Mouse (Mus musculus): Measurements from ENCODE around the gene Hist2h2aa1. TPM values are rescaled to one million over a fixed set of nuclear protein-coding genes. Genes with fewer than 3 reads are reported as not detected.

The Hist2h2aa1 gene
- not detected for polyA plus RNA-seq (2015; fragmentation: Illumina TruSeq; extraction: RNeasy Lipid Tissue Mini Kit (QIAGEN cat#74804); ENCODE audit: insufficient read depth, low replicate concordance)

DNA sequence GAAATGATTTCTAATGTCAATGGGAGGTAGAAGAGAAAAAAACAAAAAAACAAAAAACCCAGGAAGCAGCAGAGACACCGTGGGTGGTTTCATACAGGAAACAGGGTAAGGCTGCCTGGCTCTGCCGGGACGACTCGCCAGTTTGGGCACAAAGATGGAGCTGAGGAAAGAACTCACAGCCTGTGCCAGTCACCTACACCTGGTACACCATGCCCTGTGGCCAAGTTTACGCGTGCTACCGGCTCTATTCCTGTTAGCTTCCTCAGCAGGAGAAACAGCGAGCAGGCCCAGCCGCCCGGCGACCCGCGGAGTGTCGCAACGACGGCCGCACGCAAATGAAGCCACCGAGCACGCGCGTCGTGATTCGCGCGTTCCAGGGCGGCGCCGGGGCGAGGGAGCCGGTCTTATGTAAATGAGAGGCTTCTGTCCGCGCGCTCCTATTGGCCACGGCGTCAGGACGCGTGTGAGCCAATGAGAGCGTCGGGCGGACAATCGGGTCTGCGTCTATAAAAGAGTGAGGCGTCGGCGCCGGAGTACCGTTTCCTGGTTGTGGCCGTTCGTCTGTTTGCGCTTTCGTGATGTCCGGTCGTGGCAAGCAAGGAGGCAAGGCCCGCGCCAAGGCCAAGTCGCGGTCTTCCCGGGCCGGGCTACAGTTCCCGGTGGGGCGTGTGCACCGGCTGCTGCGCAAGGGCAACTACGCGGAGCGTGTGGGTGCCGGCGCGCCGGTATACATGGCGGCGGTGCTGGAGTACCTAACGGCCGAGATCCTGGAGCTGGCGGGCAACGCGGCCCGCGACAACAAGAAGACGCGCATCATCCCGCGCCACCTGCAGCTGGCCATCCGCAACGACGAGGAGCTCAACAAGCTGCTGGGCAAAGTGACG, at the start of gene Hist2h2aa1:
TSS of gene Hist2h2aa1 (plus strand) at position 495 of the 884 bp plus-strand sequence.

DNA sequence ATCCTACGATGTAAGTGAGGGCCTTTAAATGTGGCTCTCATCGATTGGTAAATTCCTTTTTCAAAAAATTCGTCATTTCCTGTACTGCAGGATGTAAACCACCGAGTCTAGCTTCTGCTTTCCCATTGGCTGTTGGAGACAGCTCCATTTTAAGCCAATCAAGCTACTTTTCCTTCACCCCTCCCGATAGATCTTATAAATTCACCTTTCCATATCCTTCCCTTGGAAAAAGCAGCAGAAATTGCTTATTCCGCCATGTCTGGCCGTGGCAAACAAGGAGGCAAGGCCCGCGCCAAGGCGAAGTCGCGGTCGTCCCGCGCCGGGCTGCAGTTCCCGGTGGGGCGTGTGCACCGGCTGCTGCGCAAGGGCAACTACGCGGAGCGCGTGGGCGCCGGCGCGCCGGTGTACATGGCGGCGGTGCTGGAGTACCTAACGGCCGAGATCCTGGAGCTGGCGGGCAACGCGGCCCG, 25.6 kb upstream of the Hist2h2aa1 start, which contains the start of the genes Bola1 and Hist2h2ab:
TSS of gene Bola1 (minus strand) at position 49 of the 470 bp plus-strand sequence.
TSS of gene Hist2h2ab (plus strand) at position 205 of the 470 bp plus-strand sequence.

DNA sequence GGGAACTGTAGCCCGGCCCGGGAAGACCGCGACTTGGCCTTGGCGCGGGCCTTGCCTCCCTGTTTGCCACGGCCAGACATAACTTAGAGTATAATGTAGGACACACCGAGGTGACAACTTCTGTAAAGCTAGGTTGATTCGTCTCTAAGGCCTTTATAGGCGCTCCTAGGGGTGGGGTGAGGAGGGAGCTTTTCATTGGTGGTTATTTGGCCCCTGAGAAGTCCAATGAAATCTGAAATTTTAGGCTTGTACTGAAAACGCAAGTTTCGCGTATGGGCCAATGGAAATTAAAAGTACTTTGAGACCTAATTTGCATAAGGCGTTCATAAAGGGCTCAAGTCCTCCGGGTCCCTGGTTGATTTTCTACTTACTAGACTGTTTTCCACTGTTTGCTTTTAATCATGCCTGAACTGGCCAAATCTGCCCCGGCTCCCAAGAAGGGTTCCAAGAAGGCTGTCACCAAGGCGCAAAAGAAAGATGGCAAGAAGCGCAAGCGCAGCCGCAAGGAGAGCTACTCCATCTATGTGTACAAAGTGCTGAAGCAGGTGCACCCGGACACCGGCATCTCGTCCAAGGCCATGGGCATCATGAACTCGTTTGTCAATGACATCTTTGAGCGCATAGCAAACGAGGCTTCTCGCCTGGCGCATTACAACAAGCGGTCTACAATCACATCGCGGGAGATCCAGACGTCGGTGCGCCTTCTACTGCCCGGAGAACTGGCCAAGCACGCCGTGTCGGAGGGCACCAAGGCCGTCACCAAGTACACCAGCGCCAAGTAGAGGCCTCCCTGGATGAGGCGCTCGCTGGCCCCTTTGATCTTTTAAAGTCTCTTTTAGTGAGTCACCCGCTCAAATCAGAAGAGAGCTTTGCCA, 24.3 kb upstream of the Hist2h2aa1 start, which contains the start of the genes Hist2h2ac and Hist2h2be:
TSS of gene Hist2h2ac (minus strand) at position 116 of the 875 bp plus-strand sequence.
TSS of gene Hist2h2be (plus strand) at position 355 of the 875 bp plus-strand sequence.

GRCm38 (mm10) chr3:96238954-96239793, 6.1 kb upstream of the Hist2h2aa1 start, which contains the start of gene Hist2h3c2:
Gene Hist2h3c2 (minus strand): TSS chr3:96239127.

DNA sequence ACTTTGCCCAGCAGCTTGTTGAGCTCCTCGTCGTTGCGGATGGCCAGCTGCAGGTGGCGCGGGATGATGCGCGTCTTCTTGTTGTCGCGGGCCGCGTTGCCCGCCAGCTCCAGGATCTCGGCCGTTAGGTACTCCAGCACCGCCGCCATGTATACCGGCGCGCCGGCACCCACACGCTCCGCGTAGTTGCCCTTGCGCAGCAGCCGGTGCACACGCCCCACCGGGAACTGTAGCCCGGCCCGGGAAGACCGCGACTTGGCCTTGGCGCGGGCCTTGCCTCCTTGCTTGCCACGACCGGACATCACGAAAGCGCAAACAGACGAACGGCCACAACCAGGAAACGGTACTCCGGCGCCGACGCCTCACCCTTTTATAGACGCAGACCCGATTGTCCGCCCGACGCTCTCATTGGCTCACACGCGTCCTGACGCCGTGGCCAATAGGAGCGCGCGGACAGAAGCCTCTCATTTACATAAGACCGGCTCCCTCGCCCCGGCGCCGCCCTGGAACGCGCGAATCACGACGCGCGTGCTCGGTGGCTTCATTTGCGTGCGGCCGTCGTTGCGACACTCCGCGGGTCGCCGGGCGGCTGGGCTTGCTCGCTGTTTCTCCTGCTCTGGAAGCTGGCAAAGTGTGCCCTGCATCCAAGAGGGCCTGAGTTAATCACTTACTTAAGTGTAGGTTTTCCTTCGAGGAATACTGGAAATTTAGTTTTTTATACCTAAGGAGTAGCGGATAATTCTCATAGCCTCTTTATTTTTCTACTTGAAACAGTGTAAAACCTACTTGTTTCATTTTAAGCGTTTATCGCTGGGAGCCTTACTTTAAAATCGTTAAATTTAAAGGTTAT, 5.1 kb upstream of the Hist2h2aa1 start, which contains the start of gene Hist2h2aa2:
TSS of gene Hist2h2aa2 (minus strand) at position 328 of the 850 bp plus-strand sequence.

DNA sequence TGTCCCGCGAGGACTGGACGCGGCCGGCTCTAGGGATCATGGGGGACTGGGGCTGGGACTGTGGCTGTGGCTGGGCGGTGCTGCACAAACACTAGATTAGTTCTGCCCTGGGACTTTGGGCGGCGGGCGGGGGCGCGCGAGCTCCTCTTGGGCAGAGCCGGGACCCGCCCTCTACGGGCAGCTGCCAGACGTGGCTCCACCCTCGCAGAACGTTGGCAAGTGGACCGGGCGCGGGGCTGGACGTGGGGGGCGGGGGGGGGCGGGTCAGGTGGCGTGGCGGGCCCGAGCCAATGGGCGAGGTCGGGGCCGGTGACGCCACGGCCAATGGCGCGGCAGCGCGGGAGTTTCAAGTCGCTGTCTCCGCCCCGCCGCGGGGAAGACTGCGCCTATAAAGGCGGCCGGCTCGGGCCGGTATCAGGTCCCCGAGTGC, 1.1 kb downstream of the Hist2h2aa1 start, which contains the start of gene Hist2h3c1:
TSS of gene Hist2h3c1 (plus strand) at position 259 of the 430 bp plus-strand sequence.

GRCm38 (mm10) chr3:96262979-96263550, 17.8 kb downstream of the Hist2h2aa1 start, which contains the start of gene Hist2h4:
Gene Hist2h4 (minus strand): TSS chr3:96263311.

GRCm38 (mm10) chr3:96268051-96268775, 22.9 kb downstream of the Hist2h2aa1 start, which contains the start of gene Hist2h3b:
Gene Hist2h3b (plus strand): TSS chr3:96268654.

DNA sequence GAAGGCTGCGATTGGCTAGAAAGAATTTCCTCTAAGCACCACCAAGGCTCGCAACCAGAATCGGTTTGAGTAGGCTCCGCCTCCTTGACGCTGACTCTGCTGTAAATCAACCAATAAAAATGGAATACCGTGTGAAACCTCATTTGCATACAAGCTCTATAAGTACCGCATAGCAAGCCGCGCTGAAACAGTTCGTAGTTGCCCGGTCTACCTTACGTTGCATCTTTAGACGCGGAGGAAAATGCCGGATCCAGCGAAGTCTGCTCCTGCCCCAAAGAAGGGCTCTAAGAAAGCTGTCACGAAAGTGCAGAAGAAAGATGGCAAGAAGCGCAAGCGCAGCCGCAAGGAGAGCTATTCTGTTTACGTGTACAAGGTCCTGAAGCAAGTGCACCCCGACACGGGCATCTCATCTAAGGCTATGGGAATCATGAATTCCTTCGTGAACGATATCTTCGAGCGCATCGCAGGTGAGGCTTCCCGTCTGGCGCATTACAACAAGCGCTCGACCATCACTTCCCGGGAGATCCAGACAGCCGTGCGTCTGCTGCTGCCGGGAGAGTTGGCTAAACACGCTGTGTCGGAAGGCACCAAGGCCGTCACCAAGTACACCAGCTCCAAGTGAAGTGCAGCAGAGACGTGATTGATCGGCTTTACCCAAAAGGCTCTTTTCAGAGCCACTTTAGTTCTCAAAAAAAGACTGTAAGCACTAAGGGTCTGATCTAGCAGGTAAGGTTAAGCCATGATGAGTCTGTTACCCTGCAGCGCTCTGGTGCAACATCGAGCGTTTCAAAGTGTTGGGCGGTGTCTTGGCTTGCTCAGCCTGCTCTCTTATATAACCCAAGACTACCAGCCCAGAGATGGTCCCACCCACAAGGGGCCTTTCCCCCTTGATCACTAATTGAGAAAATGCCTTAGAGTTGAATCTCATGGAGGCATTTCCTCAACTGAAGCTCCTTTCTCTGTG, 24.5 kb downstream of the Hist2h2aa1 start, which contains the start of gene Hist2h2bb:
TSS of gene Hist2h2bb (plus strand) at position 242 of the 964 bp plus-strand sequence.

GRCm38 (mm10) chr3:96293787-96294186, 48.5 kb downstream of the Hist2h2aa1 start, which contains the start of gene Fcgr1:
Gene Fcgr1 (minus strand): TSS chr3:96293969.

Other genes starting within 250 kb of the Hist2h2aa1 start
- gene Plekho1, start 249.5 kb upstream of the Hist2h2aa1 start, polyA plus RNA-seq (2015; fragmentation: Illumina TruSeq; extraction: RNeasy Lipid Tissue Mini Kit (QIAGEN cat#74804); ENCODE audit: insufficient read depth, low replicate concordance): 109 TPM
- gene Vps45, start 187.0 kb upstream of the Hist2h2aa1 start, polyA plus RNA-seq (2015; fragmentation: Illumina TruSeq; extraction: RNeasy Lipid Tissue Mini Kit (QIAGEN cat#74804); ENCODE audit: insufficient read depth, low replicate concordance): 36.0 TPM
- 20.5 TPM for gene Otud7b, start 141.0 kb upstream of the Hist2h2aa1 start, polyA plus RNA-seq (2015; fragmentation: Illumina TruSeq; extraction: RNeasy Lipid Tissue Mini Kit (QIAGEN cat#74804); ENCODE audit: insufficient read depth, low replicate concordance)
- gene Mtmr11, start 83.5 kb upstream of the Hist2h2aa1 start, polyA plus RNA-seq (2015; fragmentation: Illumina TruSeq; extraction: RNeasy Lipid Tissue Mini Kit (QIAGEN cat#74804); ENCODE audit: insufficient read depth, low replicate concordance): 3.9 TPM
- 29.1 TPM for gene Sf3b4, start 73.2 kb upstream of the Hist2h2aa1 start, polyA plus RNA-seq (2015; fragmentation: Illumina TruSeq; extraction: RNeasy Lipid Tissue Mini Kit (QIAGEN cat#74804); ENCODE audit: insufficient read depth, low replicate concordance)
- gene Sv2a, start 64.3 kb upstream of the Hist2h2aa1 start, polyA plus RNA-seq (2015; fragmentation: Illumina TruSeq; extraction: RNeasy Lipid Tissue Mini Kit (QIAGEN cat#74804); ENCODE audit: insufficient read depth, low replicate concordance): 2.7 TPM
- 1.8 TPM for gene Bola1, start 25.8 kb upstream of the Hist2h2aa1 start, polyA plus RNA-seq (2015; fragmentation: Illumina TruSeq; extraction: RNeasy Lipid Tissue Mini Kit (QIAGEN cat#74804); ENCODE audit: insufficient read depth, low replicate concordance)
- gene Hist2h2ab, start 25.6 kb upstream of the Hist2h2aa1 start, polyA plus RNA-seq (2015; fragmentation: Illumina TruSeq; extraction: RNeasy Lipid Tissue Mini Kit (QIAGEN cat#74804); ENCODE audit: insufficient read depth, low replicate concordance): not detected
- not detected for gene Hist2h2ac, start 24.6 kb upstream of the Hist2h2aa1 start, polyA plus RNA-seq (2015; fragmentation: Illumina TruSeq; extraction: RNeasy Lipid Tissue Mini Kit (QIAGEN cat#74804); ENCODE audit: insufficient read depth, low replicate concordance)
- 21.3 TPM for gene Hist2h2be, start 24.4 kb upstream of the Hist2h2aa1 start, polyA plus RNA-seq (2015; fragmentation: Illumina TruSeq; extraction: RNeasy Lipid Tissue Mini Kit (QIAGEN cat#74804); ENCODE audit: insufficient read depth, low replicate concordance)
- 0.76 TPM for gene Hist2h3c2, start 6.4 kb upstream of the Hist2h2aa1 start, polyA plus RNA-seq (2015; fragmentation: Illumina TruSeq; extraction: RNeasy Lipid Tissue Mini Kit (QIAGEN cat#74804); ENCODE audit: insufficient read depth, low replicate concordance)
- not detected for gene Hist2h2aa2, start 5.2 kb upstream of the Hist2h2aa1 start, polyA plus RNA-seq (2015; fragmentation: Illumina TruSeq; extraction: RNeasy Lipid Tissue Mini Kit (QIAGEN cat#74804); ENCODE audit: insufficient read depth, low replicate concordance)
- gene Hist2h3c1, start 1.2 kb downstream of the Hist2h2aa1 start, polyA plus RNA-seq (2015; fragmentation: Illumina TruSeq; extraction: RNeasy Lipid Tissue Mini Kit (QIAGEN cat#74804); ENCODE audit: insufficient read depth, low replicate concordance): 3.5 TPM
- 2.3 TPM for gene Hist2h4, start 17.8 kb downstream of the Hist2h2aa1 start, polyA plus RNA-seq (2015; fragmentation: Illumina TruSeq; extraction: RNeasy Lipid Tissue Mini Kit (QIAGEN cat#74804); ENCODE audit: insufficient read depth, low replicate concordance)
- gene Hist2h3b, start 23.2 kb downstream of the Hist2h2aa1 start, polyA plus RNA-seq (2015; fragmentation: Illumina TruSeq; extraction: RNeasy Lipid Tissue Mini Kit (QIAGEN cat#74804); ENCODE audit: insufficient read depth, low replicate concordance): not detected
- gene Hist2h2bb, start 24.3 kb downstream of the Hist2h2aa1 start, polyA plus RNA-seq (2015; fragmentation: Illumina TruSeq; extraction: RNeasy Lipid Tissue Mini Kit (QIAGEN cat#74804); ENCODE audit: insufficient read depth, low replicate concordance): not detected
- 7.4 TPM for gene Fcgr1, start 48.5 kb downstream of the Hist2h2aa1 start, polyA plus RNA-seq (2015; fragmentation: Illumina TruSeq; extraction: RNeasy Lipid Tissue Mini Kit (QIAGEN cat#74804); ENCODE audit: insufficient read depth, low replicate concordance)
- not detected for gene BC107364, start 206.8 kb downstream of the Hist2h2aa1 start, polyA plus RNA-seq (2015; fragmentation: Illumina TruSeq; extraction: RNeasy Lipid Tissue Mini Kit (QIAGEN cat#74804); ENCODE audit: insufficient read depth, low replicate concordance)

Measured in spleen, adult 10 weeks (tissue).